Mouse (Mus musculus): Measurements from ENCODE around the gene Pfdn2.

Pfdn2 gene

DNA sequence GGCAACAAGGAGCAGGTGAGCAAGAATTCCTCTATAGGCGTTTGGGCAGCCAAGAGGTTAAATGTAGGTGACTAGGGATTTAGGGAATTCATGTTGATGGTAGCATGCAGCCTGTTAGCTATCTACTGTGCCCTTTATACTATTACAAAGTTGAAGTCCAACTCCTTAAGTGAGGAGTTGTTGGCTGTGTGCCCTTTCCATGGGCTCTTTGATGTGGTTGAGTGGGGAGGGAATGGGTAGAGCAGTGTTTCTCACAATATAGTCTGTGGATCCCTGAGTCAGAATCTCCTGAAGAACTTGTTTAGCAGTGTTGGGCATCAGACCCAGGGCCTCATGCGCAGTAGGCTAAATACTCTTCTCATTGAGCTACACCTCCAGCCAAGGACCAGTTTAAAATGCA, 11.3 kb downstream of the Pfdn2 start:
- peak; percentile 18 to 22 for DNase-seq

DNA sequence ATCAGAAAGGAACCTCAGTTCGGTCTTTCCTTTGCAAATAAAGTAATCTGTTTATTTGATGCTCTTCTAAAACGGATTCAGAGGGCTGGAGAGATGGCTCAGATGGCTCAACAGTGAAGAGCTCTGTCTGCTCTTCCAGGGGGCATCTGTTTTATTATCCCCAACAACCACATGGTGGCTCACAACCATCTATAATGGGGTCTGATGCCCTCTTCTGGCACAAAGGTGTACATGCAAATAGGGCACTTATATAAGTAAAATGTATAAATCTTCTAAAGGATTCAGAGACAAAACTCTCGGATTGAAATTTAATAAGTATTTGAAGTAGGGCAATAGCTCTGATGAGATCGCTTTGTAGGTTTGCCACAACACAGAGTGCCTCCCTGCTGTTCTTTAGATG, 13.0 kb downstream of the Pfdn2 start:
- peak; percentile 21 to 26 for DNase-seq

DNA sequence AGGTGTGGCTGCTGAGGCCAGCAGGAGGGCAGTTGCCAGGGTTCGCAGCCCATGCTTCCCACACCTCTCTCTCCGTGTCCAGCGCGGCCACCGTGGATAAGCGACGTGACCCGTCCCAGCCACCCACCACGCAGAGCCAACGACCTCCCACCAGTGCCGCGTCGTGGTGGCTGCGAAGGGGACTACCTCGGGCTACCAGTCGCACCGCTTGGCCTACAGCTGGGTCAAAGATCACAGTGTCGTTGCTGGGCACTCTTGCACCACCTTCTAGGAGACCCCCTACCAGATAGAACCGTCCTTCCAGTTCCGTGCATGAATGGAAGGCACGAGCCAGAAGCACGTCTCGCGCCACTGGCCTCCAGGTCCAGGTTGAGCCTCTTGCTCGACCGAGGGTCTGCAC, 14.8 kb downstream of the Pfdn2 start:
- peak in 1 of 2 experiments; percentile 27 for DNase-seq

DNA sequence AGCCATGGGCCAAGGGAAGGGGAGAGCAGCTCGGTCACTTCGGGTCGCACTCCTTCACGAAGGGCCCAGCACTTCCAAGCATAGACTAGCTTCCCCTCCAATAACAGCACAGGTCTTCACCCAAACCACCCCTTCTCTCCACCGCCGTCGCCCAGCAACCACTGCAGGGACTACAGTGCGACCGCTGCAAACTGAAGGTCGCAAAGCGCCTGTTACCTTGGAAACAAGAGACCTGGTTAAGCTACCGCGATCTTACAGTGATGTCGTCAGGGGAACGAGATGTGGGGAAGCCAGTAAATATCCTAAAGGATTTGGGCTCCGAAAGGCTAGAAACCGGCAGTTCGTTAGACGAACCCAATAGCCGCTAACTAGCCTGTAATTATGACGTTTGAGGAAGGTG, 15.2 kb downstream of the Pfdn2 start, which contains the start of gene Klhdc9:
Klhdc9 (minus strand) TSS at position 143 of the 400 bp plus-strand sequence.
- DNase-seq, result peak; percentile 92 to 94

DNA sequence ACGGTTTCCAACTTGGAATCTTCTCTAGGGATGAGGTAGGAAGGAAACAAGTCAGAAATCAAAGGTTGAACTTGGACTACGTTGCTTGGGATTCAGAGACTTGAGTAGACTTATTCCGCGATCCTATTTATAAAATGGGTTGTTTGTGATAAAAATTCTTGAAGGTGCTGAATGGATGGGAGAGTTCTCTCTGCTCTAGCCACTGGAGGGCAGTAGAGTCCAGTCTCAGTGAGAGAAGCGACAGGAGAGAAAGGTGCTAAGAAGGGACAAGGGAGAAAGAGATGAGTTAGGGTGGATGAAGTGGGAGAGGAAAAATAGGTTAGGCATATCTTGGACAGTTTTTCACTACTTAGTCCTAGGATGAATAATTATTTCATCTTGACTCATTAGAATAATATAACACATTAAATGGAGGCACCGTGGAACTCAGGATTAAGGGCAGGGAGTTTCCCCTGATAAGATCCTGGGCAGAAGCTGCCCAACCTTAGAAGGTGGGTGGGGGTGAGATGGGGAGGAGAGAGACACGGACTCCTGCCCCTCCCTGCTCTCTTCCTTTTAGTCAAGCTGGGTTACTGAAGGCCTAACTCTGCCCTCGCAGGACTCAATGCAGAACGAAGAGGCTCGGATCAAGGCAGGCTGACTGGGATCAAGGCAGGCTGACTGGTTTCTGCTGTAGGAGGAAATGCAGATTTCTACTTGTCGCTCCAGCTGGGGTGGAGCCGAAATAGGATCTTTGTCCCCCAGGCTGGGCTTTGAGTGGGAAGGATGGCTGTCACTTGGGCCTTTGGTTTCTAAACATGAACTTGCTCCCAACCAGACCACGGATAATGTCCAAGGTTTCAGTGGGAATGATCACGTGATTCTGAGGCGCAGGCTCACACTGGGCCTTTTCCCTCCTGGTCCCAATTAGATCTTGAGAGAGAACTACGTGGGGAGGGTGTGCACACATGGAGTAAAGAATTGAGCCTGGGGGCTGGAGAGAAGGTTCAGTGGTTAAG, 15.9 kb downstream of the Pfdn2 start:
- peak; percentile 71 to 84 for DNase-seq

DNA sequence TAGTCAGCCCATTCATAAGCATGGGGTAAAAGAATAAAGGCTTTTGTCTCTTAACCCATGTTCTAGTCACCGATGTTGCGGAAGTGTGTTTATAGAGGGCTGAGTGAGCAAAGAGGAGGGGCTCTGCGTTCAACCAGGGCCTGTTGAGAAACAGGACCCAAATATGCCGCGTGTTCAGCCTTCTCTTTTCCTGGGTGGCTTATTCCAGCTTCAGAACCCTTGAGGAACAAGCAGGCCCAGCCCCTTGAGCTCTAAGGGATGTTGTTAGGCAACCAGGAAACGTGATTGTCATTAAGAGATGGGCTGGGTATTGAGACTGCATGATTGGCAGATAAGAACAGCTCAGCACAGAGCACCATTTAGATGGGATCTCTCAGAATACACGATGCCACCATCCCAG, 20.5 kb downstream of the Pfdn2 start:
- no peak for DNase-seq

DNA sequence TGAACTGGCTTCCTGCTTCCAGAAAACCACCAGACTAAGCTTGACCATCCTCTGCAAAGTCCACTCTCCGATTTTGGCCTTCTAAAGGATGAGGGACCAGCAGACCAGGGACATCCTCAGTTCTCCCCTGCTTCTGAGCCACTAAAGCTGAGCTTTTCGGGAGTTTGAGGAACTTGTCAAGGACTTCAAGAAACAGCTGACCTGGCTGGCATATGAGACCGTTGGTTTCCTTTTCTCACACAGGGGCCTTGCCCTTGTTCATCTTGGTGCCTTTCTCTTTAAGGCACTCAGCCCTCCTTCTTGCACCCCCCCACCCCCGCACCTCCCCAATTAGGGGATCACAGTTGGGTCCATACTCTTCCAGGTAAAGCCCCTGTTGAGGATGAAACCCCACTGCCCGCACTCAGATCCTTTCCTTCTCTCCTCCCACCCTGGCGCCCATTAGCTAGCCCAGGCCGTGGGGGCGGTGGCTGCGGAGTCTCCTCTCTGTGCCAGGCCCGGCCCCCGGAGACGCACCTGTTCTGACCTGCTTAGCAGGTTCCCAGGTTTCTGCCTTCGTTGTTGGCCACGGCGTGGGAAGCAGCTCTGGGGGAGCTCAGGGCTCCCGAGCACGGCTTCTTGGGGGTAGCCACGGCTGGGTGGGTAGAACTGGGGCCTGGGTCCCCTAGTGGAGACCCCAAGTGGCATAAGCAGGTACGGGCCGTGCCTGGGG, 24.5 kb downstream of the Pfdn2 start, which contains the start of gene Nectin4:
Nectin4 (plus strand) TSS at position 255 of the 712 bp plus-strand sequence.
- peak; percentile 52 to 67 for DNase-seq

DNA sequence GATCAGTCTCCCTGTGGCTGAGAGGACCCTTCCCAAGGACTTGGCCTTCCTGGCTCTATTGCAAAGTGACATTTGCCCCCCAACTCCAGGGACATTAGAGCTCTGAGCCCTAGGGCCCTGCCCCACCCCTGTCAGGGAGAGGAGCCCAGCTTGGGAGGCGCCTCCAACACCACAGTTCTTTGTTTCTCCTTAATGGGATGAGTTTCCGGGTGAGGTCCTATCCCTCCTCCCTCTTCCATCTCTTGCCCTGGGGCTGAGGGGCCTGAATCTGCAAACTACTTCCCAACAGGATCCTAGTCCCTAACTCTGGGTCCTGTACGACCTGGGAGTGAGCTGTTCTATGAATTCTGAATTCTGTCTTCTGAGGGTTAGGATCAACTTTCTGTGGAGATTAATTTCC, 27.4 kb downstream of the Pfdn2 start:
- no peak for DNase-seq

DNA sequence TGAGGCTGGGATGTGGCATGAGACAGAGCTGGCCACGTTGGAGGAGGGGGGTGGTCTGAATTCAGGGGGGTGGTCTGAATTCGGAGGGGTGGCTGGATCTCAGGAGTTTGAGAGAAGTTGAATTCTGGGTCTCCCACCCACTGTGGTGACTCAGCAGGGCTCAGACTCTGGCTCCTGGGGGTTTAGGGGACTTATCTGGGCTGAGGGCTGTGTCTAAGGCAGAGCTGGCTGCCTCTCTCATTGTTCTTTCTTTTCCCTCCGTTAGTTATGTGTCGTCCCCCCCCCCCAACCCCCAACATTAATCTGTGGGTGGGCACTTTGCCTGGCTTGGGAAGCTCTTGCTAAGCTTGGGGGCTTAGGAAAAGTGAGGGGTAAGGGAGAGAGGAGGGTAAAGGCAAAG, 28.5 kb downstream of the Pfdn2 start:
- no peak for DNase-seq

DNA sequence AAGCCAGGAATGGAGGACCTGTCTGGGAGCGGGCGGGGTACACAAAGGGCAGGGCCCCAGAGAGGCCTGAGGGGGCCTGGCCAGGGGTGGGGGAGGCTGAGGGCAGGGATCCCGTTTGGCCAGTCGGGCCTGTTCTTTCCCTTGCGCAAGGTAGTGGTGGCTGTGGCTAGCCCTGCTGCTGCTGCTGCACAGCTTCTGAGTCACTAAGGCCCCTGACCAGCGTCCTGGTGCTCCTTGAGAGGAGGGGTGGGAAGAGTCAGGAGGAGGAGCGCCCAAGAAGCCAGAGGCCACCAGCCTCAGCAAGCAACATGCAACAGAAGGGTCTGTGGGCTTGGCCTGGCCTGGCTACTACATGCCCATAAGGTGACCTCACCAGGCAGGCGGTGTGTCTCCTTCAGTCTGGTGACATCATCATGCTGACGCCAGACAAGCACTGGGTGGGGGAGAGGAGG, 30.2 kb downstream of the Pfdn2 start:
- no peak for DNase-seq

DNA sequence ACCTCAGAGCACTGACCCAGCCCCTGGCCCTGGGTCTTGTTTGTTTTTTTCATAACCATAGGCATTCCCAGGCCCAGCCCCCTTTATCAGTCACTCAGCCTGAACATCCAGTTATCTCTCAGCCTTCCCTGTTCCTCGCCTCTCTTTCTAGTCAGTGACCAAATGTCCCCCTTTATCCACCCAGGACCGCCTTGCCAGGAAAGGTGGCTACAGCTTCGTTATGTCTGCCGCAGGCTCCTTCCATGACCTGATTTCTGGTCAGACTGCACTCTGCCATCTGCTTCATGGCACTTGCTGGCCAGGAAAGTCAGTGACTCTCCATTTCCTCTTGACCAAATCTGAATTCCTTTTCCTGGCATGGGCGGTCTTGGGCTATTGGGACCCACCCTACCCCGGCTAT, 32.8 kb downstream of the Pfdn2 start:
- no peak for DNase-seq

DNA sequence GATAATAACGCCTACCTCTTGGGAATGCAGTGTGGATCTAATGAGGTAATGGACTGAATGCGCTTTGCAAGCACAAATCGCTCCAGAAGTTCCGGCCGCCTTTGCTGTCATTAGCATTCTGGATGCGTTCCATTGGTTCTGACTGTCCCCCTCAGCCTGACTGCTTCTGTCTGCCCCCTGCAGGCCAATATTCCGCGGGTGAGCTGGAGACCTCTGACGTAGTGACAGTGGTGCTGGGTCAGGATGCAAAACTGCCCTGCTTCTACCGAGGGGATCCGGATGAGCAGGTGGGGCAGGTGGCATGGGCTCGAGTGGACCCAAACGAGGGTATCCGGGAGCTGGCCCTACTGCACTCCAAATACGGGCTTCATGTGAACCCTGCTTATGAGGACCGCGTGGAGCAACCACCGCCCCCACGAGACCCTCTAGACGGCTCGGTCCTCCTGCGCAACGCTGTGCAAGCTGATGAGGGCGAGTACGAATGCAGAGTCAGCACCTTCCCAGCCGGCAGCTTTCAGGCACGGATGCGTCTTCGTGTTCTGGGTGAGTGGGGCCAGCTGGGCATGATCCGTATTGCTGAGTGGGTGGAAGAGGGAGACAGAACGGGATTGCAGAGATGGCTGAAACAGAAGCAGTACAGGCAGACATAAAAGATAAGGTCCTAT, 34.6 kb downstream of the Pfdn2 start:
- DNase-seq, result peak; percentile 84 to 89

DNA sequence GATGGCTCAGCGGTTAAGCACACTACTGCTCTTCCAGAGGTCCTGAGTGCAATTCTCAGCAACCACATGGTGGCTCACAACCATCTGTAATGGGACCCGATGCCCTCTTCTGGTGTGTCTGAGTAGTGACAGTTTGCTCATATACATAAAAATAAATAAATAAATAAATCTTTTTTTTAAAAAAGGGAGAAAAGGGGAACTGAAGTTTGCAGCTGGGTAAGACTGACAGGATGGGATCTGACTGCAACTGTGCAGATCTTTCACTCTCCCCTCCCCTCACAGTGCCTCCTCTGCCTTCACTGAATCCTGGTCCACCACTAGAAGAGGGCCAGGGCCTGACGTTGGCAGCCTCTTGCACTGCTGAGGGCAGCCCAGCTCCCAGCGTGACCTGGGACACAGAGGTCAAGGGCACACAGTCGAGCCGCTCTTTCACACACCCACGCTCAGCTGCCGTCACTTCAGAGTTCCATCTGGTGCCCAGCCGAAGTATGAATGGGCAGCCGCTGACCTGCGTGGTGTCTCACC, 36.7 kb downstream of the Pfdn2 start:
- DNase-seq, result no peak

DNA sequence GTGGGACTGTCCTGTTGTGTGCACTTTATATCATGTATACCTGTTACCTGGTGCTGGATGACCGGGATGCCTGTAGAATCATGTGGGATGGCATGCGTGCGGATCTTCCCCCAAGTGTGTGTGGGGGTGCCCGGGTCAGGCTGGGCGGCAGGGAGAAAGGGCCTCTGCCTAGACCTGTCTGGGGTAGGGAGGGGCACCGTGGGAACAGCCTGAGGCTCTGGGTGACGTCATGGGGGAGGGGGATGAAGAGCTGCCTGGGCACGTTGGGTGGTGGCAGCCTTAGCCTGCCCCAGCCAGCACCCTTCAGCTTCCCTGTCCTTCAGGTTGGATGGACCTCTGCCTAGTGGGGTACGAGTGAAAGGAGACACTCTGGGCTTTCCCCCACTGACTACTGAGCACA, 38.9 kb downstream of the Pfdn2 start:
- no peak for DNase-seq

DNA sequence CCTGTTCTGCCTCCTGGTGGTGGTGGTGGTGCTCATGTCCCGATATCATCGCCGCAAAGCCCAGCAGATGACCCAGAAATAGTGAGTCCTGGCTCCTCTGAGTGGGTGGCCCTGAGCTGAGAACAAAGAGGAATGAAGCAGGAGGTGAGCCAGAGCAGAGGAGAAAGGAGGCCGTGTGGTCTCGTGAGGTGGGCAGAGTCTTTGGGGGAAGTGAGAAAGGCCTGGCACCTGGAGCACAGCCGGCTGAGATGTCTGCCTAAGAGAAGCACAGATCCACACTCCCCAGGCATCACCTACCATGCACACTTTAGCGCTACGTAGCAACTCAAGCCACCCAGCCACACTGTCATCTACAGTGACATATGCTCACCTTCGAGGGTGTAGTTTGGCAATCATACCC, 39.7 kb downstream of the Pfdn2 start:
- DNase-seq, result peak in 1 of 2 experiments; percentile 11

DNA sequence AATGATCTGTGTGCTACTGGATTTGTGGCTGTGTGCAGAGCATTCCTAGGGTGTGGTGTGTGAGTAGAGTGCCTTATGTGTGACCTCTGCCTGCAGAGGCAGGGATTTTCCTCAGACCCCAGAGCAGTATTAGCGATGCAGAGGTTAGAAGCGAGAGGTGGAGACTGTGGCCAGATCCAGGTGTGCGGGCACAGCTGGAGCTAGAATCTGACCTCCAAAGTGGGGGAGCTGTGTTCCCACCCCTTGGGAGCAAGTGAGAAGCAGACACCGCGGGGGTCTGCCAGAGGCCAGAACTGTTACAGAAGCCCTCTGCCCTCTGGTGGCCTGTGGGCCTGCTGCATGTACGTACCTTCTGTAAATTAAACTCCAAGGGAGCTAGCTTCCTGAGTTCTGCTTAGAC, 41.6 kb downstream of the Pfdn2 start:
- DNase-seq, result peak in 1 of 2 experiments; percentile 24

DNA sequence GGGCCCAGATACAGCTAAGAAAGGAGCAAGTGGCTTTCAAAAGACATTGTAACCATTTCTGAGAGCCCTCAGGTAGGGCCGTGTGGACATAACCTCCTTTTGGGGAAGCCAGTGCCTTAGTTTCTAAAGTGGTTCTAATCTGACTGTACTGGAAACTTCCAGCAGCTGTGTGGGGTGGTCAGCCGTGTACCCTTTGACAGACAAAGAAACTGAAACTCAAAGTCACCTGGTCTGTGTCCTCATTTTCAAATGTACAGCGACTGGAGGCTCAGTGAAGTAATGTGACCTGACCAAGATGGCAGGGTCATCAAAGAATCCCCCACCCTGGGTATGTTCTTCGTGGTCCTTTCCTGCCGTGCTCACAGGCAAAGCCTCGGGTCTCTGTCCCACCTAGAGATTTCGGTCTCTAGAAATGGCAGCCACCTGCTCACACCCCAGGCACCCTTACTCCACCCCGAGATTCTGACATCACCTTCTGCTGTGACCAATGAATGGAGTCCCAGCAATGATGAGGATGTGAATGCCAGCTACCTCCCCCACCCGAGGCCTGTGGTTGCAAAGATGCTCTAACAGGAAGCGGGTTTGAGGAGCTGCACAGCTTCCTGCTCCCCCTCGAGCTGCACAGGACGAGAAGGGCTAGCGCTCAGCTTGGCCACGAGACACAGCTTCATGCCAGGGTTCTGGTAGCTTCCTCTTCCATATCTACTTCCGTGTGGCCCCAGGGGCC, 43.1 kb downstream of the Pfdn2 start, which contains the start of gene Arhgap30:
Arhgap30 (plus strand) TSS at position 579 of the 727 bp plus-strand sequence.
- peak; percentile 29 to 31 for DNase-seq

DNA sequence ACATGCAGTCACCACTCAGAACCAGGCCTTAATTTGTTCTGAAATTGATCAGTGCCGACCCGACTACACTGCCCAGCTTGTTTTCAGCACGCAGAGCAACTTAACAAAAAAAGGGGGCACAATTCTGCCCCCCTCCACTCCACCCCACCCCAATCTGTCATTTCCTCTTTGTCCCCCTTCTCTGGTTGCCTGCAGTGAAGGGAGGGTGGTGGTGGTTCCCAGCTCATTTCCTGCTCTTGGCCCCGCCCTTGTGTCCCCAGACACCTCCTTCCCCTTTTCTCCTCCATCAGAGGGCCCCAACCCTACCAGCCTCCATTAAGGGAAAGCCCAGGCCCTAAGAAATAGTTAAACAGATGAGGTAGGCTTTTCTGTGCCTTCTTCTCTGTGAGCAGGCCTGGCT, 44.6 kb downstream of the Pfdn2 start:
- peak in 1 of 2 experiments; percentile 22 for DNase-seq

DNA sequence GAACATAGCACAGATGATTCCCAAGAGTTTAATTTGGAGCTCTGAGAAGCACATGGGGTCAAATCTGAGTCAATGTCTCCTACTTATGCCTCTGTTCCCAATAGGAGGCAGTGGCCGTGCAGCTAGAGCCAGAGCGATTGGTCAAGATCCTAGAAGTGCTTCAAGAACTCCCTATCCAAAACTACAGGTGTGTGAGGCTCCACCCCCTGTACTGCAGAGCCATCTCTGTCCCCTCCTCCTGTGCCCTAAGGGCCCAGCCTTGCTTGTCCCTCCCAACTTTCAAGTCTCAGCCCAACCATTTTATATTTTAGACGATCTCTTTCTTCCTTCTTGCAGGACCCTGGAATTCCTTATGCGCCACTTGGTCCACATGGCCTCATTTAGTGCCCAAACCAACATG, 56.4 kb downstream of the Pfdn2 start:
- DNase-seq, result no peak

DNA sequence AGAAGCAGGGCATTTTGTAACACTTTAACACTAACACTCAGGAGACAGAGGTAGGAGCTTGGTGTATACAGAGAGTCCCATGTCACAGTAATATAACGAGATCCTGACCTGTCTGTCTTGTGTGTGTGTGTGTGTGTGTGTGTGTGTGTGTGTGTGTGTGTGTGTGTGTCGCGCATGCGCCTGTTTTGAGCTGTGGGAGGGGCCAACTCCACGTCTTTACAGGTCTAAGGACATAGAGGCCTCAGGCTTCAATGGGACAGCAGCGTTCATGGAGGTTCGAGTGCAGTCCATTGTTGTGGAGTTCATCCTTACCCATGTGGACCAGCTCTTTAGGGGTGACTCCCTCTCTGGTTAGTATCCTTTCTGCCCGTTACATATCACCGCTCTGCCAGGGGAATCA, 57.5 kb downstream of the Pfdn2 start:
- DNase-seq, result no peak

DNA sequence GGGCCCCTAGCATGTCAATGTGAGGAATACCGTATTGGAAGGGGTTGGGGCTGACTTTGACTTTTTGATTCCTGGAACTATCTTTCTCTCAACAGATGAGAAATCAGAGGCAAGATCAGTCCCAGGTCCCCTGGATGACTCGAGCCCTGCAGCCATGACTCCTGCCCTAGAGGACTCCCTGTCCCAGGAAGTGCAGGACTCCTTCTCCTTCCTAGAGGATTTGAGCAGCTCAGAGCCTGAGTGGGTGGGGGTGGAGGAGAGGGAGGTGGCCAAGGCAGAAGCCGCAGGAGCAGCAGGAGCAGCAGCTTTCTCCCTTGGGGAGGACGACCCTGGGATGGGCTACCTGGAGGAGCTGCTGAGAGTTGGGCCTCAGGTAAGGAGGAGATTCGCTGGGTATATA, 61.8 kb downstream of the Pfdn2 start:
- DNase-seq, result no peak

Data from kidney, postnatal 36 days (tissue).